Mouse (Mus musculus): ENCODE results near the gene Ssx2ip. TPM values are rescaled to one million over a fixed set of nuclear protein-coding genes. Genes with fewer than 3 reads are reported as not detected.
"Not testable (repeated sequence)": the region's sequence is repeated elsewhere in the genome, so short reads cannot be mapped to it uniquely, and the experiment has no call there.

Gene Ssx2ip
- total RNA-seq, 2 experiments from 2014 or later = 104 to 108 TPM

GRCm38 (mm10) chr3:146405213-146406006, 968 bp downstream of the Ssx2ip start:
- DNase-seq = no peak

- no peak for DNase-seq
Measured at GRCm38 (mm10) chr3:146406007-146406341, 1.5 kb downstream of the Ssx2ip start.

- DNase-seq = no peak
Measured at GRCm38 (mm10) chr3:146407086-146407721, 2.8 kb downstream of the Ssx2ip start.

- DNase-seq = no peak
Measured at GRCm38 (mm10) chr3:146410114-146410513, 5.7 kb downstream of the Ssx2ip start.

GRCm38 (mm10) chr3:146412008-146412407, 7.6 kb downstream of the Ssx2ip start:
- no peak for DNase-seq

GRCm38 (mm10) chr3:146412480-146412879, 8.0 kb downstream of the Ssx2ip start:
- no peak for DNase-seq

- no peak for DNase-seq
Measured at GRCm38 (mm10) chr3:146413016-146413415, 8.6 kb downstream of the Ssx2ip start.

- no peak for DNase-seq
Measured at GRCm38 (mm10) chr3:146413992-146414391, 9.6 kb downstream of the Ssx2ip start.

GRCm38 (mm10) chr3:146414555-146414954, 10.1 kb downstream of the Ssx2ip start:
- no peak for DNase-seq

GRCm38 (mm10) chr3:146417873-146418272, 13.4 kb downstream of the Ssx2ip start:
- DNase-seq = no peak

- DNase-seq = no peak
Measured at GRCm38 (mm10) chr3:146418901-146419300, 14.5 kb downstream of the Ssx2ip start.

GRCm38 (mm10) chr3:146419534-146419933, 15.1 kb downstream of the Ssx2ip start:
- no peak for DNase-seq

GRCm38 (mm10) chr3:146419992-146420537, 15.6 kb downstream of the Ssx2ip start:
- no peak for DNase-seq

GRCm38 (mm10) chr3:146421787-146422186, 17.3 kb downstream of the Ssx2ip start:
- DNase-seq = no peak

- DNase-seq = no peak
Measured at GRCm38 (mm10) chr3:146423710-146424109, 19.3 kb downstream of the Ssx2ip start.

GRCm38 (mm10) chr3:146424306-146424900, 20.0 kb downstream of the Ssx2ip start:
- no peak for DNase-seq

GRCm38 (mm10) chr3:146425902-146426301, 21.5 kb downstream of the Ssx2ip start:
- no peak for DNase-seq

- DNase-seq = no peak
Measured at GRCm38 (mm10) chr3:146426489-146426888, 22.0 kb downstream of the Ssx2ip start.

- DNase-seq = not testable (repeated sequence)
Measured at GRCm38 (mm10) chr3:146433063-146433462, 28.6 kb downstream of the Ssx2ip start.

- DNase-seq = no peak
Measured at GRCm38 (mm10) chr3:146433681-146434350, 29.4 kb downstream of the Ssx2ip start.

- no peak for DNase-seq
Measured at GRCm38 (mm10) chr3:146434686-146435085, 30.2 kb downstream of the Ssx2ip start.

GRCm38 (mm10) chr3:146435533-146435932, 31.1 kb downstream of the Ssx2ip start:
- DNase-seq = no peak

- DNase-seq = no peak
Measured at GRCm38 (mm10) chr3:146436114-146436513, 31.7 kb downstream of the Ssx2ip start.

All from layer of hippocampus, postnatal 36 days (tissue).